Mouse (Mus musculus) hindbrain, postnatal 0 days (tissue): ENCODE data around the gene Hipk1. TPM values are rescaled to one million over a fixed set of nuclear protein-coding genes. Genes with fewer than 3 reads are reported as not detected.
A peak's percentile ranks its signal among the peaks of the same experiment; 100 is the strongest.

ENCODE experiments used
- ATAC-seq: fragments of 200-750 bp; cut with Nextera tagmentation; 2 replicates; pipeline ENCODE4 v1.8.0; 2017; ENCODE audit warnings: mild to moderate bottlenecking, moderate TSS enrichment, moderate library complexity
- DNase-seq: peaks from one replicate; pipeline ENCODE4 v3.0.0-alpha.2; 2015; ENCODE audit warnings: low spot score
- H3K27ac ChIP-seq: fragments of 300-500 bp; sonication (generic); 2 replicates; pipeline ENCODE4 v1.5.1; 2014; ENCODE audit warnings: mild to moderate bottlenecking
- H3K27me3 ChIP-seq: fragments of 300-500 bp; sonication (generic); 2 replicates; pipeline ENCODE4 v1.6.1; 2014; ENCODE audit warnings: low read length, mixed read lengths; ENCODE audit not compliant: insufficient read depth
- H3K36me3 ChIP-seq: fragments of 300-500 bp; sonication (generic); 2 replicates; pipeline ENCODE4 v1.6.1; 2014; ENCODE audit warnings: low read length, mixed read lengths; ENCODE audit not compliant: insufficient read depth
- H3K4me1 ChIP-seq: fragments of 300-500 bp; sonication (generic); 2 replicates; pipeline ENCODE4 v1.6.1; 2014; ENCODE audit warnings: antibody characterized with exemption, low read length, mixed read lengths; ENCODE audit not compliant: insufficient read depth
- H3K4me2 ChIP-seq: fragments of 300-500 bp; sonication (generic); 2 replicates; pipeline ENCODE4 v1.6.1; 2014; ENCODE audit warnings: low read depth, mild to moderate bottlenecking, low read length, moderate library complexity, mixed read lengths
- H3K4me3 ChIP-seq: fragments of 300-500 bp; sonication (generic); 2 replicates; pipeline ENCODE4 v1.5.1; 2014; ENCODE audit warnings: low read length
- H3K9ac ChIP-seq: fragments of 300-500 bp; sonication (generic); replicated peaks from 2 replicates; pipeline ENCODE4 v1.6.1; 2014; ENCODE audit warnings: mild to moderate bottlenecking, low read length, moderate library complexity, mixed read lengths
- H3K9me3 ChIP-seq: fragments of 300-500 bp; sonication (generic); 2 replicates; pipeline ENCODE4 v1.6.1; 2016; ENCODE audit warnings: low read length, mixed read lengths
- CTCF ChIP-seq: IDR thresholded peaks from 2 replicates; pipeline ENCODE4 v1.5.1; 2016; ENCODE audit warnings: antibody characterized with exemption, control low read depth, low read depth
- WGBS: fragments of 180-500 bp; shearing (Covaris S2); extraction: QIAGEN DNeasy Blood & Tissue Kit; methylation state at CpG from one replicate; pipeline ENCODE4 v1.1.7; 2014; 5-methylcytosine and 5-hydroxymethylcytosine counted together
- polyA plus RNA-seq: library from polyadenylated mRNA; unstranded; fragments of >200 nt; fragmentation: Nextera tagmentation; extraction: Ambion mirVana; gene quantifications from 2 replicates; pipeline ENCODE4 v1.2.1, GENCODE M21; 2015
- total RNA-seq: library from RNA; depleted of rRNA; stranded (reverse); fragments of >200 nt; gene quantifications from 2 replicates; pipeline ENCODE4 v1.2.3, GENCODE M21; 2014

Hipk1 gene
- total and polyA plus RNA-seq, 2 experiments from 2014 or later = 8.1 to 59.3 TPM

DNA sequence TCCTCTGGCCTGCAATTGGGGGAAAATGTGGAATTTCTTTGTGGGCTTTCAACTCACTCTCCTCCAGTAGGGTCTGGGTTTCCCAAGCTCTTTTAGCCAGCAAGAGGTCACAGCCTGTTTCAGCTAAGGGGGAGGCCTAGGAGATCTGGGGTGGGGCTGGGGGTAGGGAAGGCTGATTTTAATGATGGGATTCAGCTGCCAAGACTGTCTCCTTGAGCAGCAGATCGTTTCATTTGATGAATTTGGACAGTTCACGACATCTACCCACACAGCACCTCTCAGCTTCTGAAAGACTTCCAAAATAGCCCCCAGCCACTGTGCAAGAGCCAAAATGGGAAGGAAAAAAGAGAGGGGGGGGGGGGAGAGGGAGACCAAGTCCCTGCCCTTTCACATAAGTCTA lies 58.2 kb downstream of the Hipk1 start:
- no peaks in the 10 kb centered on the region for H3K27me3 ChIP-seq
- DNase-seq (no peak), ATAC-seq (no peak)
- no peaks in the 10 kb centered on the region for H3K36me3 ChIP-seq
- peaks cover 35% of the 10 kb centered on the region for H3K4me1 ChIP-seq
- no peak overlapping the region for H3K4me3 ChIP-seq
- no peak overlapping the region for H3K4me2 ChIP-seq
- H3K9ac ChIP-seq = no peak overlapping the region
- TF ChIP-seq CTCF = no peak
- 23% methylated on average over 2 of the region's 2 CpGs for WGBS
- H3K27ac ChIP-seq = no peak overlapping the region
- no peaks in the 10 kb centered on the region for H3K9me3 ChIP-seq

DNA sequence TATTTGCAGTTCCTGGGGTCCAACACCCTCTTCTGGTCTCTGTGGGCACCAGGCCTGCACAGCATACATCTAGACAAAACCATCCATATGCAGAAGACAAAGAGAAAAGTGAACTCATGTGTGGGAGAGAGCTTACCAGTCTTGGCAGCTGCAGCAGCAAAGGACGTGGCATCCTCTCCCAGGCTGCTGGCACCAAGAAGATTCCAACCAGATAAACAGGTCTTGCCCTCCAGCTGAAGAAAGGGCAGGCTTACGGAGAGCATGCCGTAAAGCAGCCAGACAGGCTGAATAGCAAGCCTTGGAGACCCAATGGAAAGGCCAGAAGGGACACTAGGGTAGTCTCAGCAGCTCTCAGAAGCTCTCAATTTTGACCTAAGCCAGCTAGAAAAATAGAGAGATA lies 59.2 kb downstream of the Hipk1 start:
- 72% methylated on average over 3 of the region's 3 CpGs for WGBS
- no peaks in the 10 kb centered on the region for H3K27me3 ChIP-seq
- H3K4me1 ChIP-seq = peaks cover 31% of the 10 kb centered on the region
- no peaks in the 10 kb centered on the region for H3K9me3 ChIP-seq
- ATAC-seq = no peak
- no peak overlapping the region for H3K9ac ChIP-seq
- no peak overlapping the region for H3K4me2 ChIP-seq
- no peak for DNase-seq
- no peaks in the 10 kb centered on the region for H3K36me3 ChIP-seq
- no peak overlapping the region for H3K27ac ChIP-seq
- TF ChIP-seq CTCF = no peak
- no peak overlapping the region for H3K4me3 ChIP-seq

DNA sequence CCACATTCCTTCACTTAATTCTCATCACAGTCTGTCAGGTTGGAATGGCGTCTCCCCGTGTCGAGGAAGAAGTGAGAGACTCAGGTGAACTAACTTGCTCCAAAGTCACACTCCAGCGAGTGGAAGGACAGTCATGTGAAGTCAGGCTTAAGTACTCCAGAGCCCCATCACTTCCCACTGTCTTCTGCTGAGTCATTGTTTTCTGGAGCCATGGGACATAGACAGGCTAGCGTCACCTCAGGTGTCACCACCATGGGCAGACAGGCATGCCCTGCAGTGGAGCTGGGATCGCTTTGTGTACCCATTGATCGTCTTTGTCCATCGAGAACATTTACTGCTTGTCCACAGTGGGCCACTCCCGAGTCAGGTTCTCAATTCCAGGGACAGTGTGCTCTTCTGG lies 61.5 kb downstream of the Hipk1 start:
- WGBS = 93% methylated on average over 9 of the region's 9 CpGs
- DNase-seq = no peak
- Histone ChIP-seq H3K4me3 (no peak overlapping the region), H3K36me3 (no peaks in the 10 kb centered on the region), H3K27ac (no peak overlapping the region), H3K4me2 (no peak overlapping the region), H3K9me3 (no peaks in the 10 kb centered on the region), H3K9ac (no peak overlapping the region), H3K27me3 (no peaks in the 10 kb centered on the region), H3K4me1 (peaks cover 19% of the 10 kb centered on the region)
- no peak for ATAC-seq
- TF ChIP-seq CTCF = no peak

DNA sequence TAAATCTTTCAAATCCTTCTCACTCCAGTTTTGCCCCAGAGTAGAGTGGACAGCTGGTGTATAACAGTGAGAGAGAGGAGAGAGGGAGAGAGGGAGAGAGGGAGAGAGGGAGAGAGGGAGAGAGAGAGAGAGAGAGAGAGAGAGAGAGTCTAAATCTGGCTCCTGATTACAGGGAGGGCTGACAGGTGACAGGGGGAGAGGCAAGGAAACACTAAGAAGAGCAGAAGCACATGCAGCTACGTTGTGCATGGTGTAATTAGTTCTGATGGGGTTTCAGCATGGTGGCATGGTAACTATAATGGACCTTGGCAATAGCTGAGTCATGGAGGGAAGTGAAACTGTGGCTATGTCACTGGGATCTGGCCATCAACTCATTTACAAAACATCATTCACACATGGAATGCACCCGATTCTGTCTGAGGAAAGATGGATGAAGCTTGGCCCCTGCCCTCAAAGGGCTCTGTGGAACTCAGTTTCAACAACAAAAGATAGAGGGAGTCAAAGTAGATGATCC lies 63.5 kb downstream of the Hipk1 start:
- Histone ChIP-seq H3K4me2 (no peak overlapping the region), H3K9me3 (no peaks in the 10 kb centered on the region), H3K36me3 (no peaks in the 10 kb centered on the region), H3K4me1 (no peaks in the 10 kb centered on the region), H3K27me3 (no peaks in the 10 kb centered on the region), H3K9ac (no peak overlapping the region), H3K4me3 (no peak overlapping the region), H3K27ac (no peak overlapping the region)
- no peak for DNase-seq
- 43% methylated on average over 2 of the region's 2 CpGs for WGBS
- ATAC-seq = no peak
- TF ChIP-seq CTCF = no peak

DNA sequence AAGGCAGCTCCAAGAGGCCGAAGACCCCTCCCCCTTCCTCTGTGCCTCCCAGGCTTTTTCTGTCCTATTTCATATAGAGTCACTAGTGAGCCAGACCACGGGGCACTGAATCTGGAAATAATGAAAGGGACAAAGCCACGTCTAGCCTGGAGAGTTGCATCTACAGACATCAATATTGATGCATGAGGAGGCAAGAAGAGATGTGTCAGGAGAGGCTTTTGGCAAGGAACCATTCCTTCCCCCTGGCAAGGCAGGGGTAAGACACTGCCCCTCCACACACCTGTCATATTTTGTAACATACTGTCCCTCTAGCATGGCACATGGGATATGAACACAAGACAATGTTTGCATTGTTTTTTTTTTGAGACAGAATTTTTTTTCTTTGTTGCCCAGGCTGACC lies 64.7 kb downstream of the Hipk1 start:
- H3K27ac ChIP-seq = no peak overlapping the region
- H3K9ac ChIP-seq = no peak overlapping the region
- ATAC-seq (no peak), DNase-seq (no peak)
- H3K4me3 ChIP-seq = no peak overlapping the region
- no peaks in the 10 kb centered on the region for H3K4me1 ChIP-seq
- TF ChIP-seq CTCF = no peak
- H3K9me3 ChIP-seq = no peaks in the 10 kb centered on the region
- WGBS = 35% methylated on average over 3 of the region's 3 CpGs
- H3K36me3 ChIP-seq = no peaks in the 10 kb centered on the region
- H3K4me2 ChIP-seq = no peak overlapping the region
- no peaks in the 10 kb centered on the region for H3K27me3 ChIP-seq

DNA sequence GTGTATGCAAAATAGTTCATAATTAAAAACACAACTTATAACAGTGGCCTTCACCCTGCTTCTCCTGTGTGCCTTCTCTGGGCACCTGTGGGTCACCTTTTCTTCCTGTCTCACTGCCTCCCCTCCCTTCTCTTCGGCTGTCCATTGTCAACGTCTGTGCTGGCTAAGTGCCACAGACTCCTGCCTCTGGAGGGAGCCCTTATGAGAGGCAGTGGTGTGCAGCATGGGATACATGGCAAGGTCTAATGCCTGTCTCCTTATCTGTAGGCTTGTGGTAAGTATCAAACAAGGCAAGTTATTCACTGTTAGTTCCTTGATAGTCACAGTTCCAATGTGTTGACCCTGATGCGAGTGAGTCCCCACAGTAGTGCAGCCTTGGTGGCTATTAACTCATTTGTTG lies 67.2 kb downstream of the Hipk1 start:
- no peak overlapping the region for H3K9ac ChIP-seq
- H3K9me3 ChIP-seq = no peaks in the 10 kb centered on the region
- H3K4me2 ChIP-seq = no peak overlapping the region
- no peak for DNase-seq
- H3K4me1 ChIP-seq = no peaks in the 10 kb centered on the region
- no peaks in the 10 kb centered on the region for H3K27me3 ChIP-seq
- ATAC-seq = no peak
- WGBS = 50% methylated on average over 3 of the region's 3 CpGs
- no peak overlapping the region for H3K27ac ChIP-seq
- H3K4me3 ChIP-seq = no peak overlapping the region
- peak; percentile 17; the same call in 1 of the 2 replicates for TF ChIP-seq CTCF
- H3K36me3 ChIP-seq = no peaks in the 10 kb centered on the region

DNA sequence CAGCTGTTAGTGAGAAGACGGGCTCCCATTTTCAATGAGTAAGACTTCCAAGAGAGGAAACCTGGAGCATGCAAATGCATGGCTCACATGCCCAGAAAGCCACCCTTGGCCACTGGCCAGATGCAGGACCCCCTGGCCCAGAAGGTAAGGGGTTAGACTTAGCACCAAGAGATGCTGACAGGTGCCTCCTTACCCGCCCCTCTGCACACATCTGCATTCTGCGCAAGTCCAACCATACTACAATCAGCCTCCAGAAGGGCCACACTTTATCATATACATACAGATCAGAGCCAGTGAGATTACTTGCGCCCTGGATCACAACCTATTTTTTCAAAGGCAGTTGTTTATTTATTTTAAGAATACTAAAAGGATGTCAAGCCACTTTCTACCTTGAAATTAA lies 72.6 kb downstream of the Hipk1 start:
- TF ChIP-seq CTCF = no peak
- Histone ChIP-seq H3K27me3 (no peaks in the 10 kb centered on the region), H3K9ac (no peak overlapping the region), H3K4me3 (no peak overlapping the region), H3K27ac (no peak overlapping the region), H3K4me1 (peaks cover 14% of the 10 kb centered on the region), H3K36me3 (no peaks in the 10 kb centered on the region), H3K4me2 (no peak overlapping the region), H3K9me3 (no peaks in the 10 kb centered on the region)
- 83% methylated on average over 4 of the region's 4 CpGs for WGBS
- ATAC-seq (no peak), DNase-seq (no peak)
